Mouse (Mus musculus) lung, postnatal 10 days (tissue): ENCODE results near the gene Lrrc20.
A peak's percentile ranks its signal among the peaks of the same experiment; 100 is the strongest.

Experiments
- DNase-seq: peaks from one replicate; pipeline ENCODE4 v3.0.0; 2021

Gene Lrrc20

GRCm38 (mm10) chr10:61476440-61477165, 1.0 kb downstream of the Lrrc20 start:
- no peak for DNase-seq

- DNase-seq: no peak
Observed at GRCm38 (mm10) chr10:61479461-61479860, 3.9 kb downstream of the Lrrc20 start.

- no peak for DNase-seq
Observed at GRCm38 (mm10) chr10:61479927-61480326, 4.3 kb downstream of the Lrrc20 start.

GRCm38 (mm10) chr10:61480488-61480887, 4.9 kb downstream of the Lrrc20 start:
- DNase-seq: no peak

- DNase-seq: no peak
Observed at GRCm38 (mm10) chr10:61482771-61483170, 7.2 kb downstream of the Lrrc20 start.

- DNase-seq: no peak
Observed at GRCm38 (mm10) chr10:61484801-61485200, 9.2 kb downstream of the Lrrc20 start.

- no peak for DNase-seq
Observed at GRCm38 (mm10) chr10:61486551-61487339, 11.1 kb downstream of the Lrrc20 start.

GRCm38 (mm10) chr10:61488522-61489110, 13.0 kb downstream of the Lrrc20 start:
- no peak for DNase-seq

GRCm38 (mm10) chr10:61491573-61491972, 16.0 kb downstream of the Lrrc20 start:
- DNase-seq: no peak

- peak; percentile 90 for DNase-seq
Observed at GRCm38 (mm10) chr10:61492040-61492439, 16.4 kb downstream of the Lrrc20 start.

GRCm38 (mm10) chr10:61495461-61495860, 19.9 kb downstream of the Lrrc20 start:
- no peak for DNase-seq

GRCm38 (mm10) chr10:61496231-61496630, 20.6 kb downstream of the Lrrc20 start:
- DNase-seq: no peak

GRCm38 (mm10) chr10:61499505-61500466, 24.2 kb downstream of the Lrrc20 start:
- DNase-seq: no peak

- no peak for DNase-seq
Observed at GRCm38 (mm10) chr10:61500756-61501155, 25.2 kb downstream of the Lrrc20 start.

GRCm38 (mm10) chr10:61504073-61504472, 28.5 kb downstream of the Lrrc20 start:
- no peak for DNase-seq

- DNase-seq: no peak
Observed at GRCm38 (mm10) chr10:61506381-61507200, 31.0 kb downstream of the Lrrc20 start.

- DNase-seq: no peak
Observed at GRCm38 (mm10) chr10:61509873-61510272, 34.3 kb downstream of the Lrrc20 start.

GRCm38 (mm10) chr10:61510809-61511208, 35.2 kb downstream of the Lrrc20 start:
- DNase-seq: no peak

- no peak for DNase-seq
Observed at GRCm38 (mm10) chr10:61512215-61512889, 36.8 kb downstream of the Lrrc20 start.

GRCm38 (mm10) chr10:61516866-61517265, 41.3 kb downstream of the Lrrc20 start:
- DNase-seq: no peak
